Mouse (Mus musculus) cortical plate, adult 2 months (tissue): ENCODE data around the gene Uba52. TPM values are rescaled to one million over a fixed set of nuclear protein-coding genes. Genes with fewer than 3 reads are reported as not detected.

ENCODE experiments used
- H3K27ac ChIP-seq: fragments of 200-500 bp; 2 replicates; pipeline ENCODE4 v1.5.1; 2012; ENCODE audit warnings: low read length, control low read depth, inconsistent platforms; ENCODE audit not compliant: insufficient read depth
- H3K4me1 ChIP-seq: fragments of 200-500 bp; 2 replicates; pipeline ENCODE4 v1.6.1; 2011; ENCODE audit warnings: low read length; ENCODE audit not compliant: control insufficient read depth, insufficient read depth
- H3K4me3 ChIP-seq: fragments of 200-500 bp; 2 replicates; pipeline ENCODE4 v1.5.1; 2011; ENCODE audit warnings: mild to moderate bottlenecking, low read length, control low read depth; ENCODE audit not compliant: insufficient read depth
- CTCF ChIP-seq: fragments of 200-500 bp; IDR thresholded peaks from 2 replicates; pipeline ENCODE4 v1.5.1; 2011; ENCODE audit warnings: mild to moderate bottlenecking, control low read depth, low read length; ENCODE audit not compliant: insufficient read depth; ENCODE audit errors: extremely low read depth
- POLR2A ChIP-seq: fragments of 200-500 bp; IDR thresholded peaks from 2 replicates; pipeline ENCODE4 v1.6.1; 2011; ENCODE audit warnings: mild to moderate bottlenecking, low read length, control low read depth; ENCODE audit not compliant: insufficient read depth; ENCODE audit errors: extremely low read depth
- polyA plus RNA-seq: library from polyadenylated mRNA; depleted of rRNA; stranded (reverse); fragments of >200 nt; gene quantifications from 2 replicates; pipeline ENCODE4 v1.2.3, GENCODE M21; 2012

Gene Uba52
- polyA plus RNA-seq, 1 experiment, result 851 TPM

- TF ChIP-seq CTCF (no peak), POLR2A (no peak)
- peaks cover 18% of the 10 kb centered on the region for H3K4me1 ChIP-seq
- H3K27ac ChIP-seq, result no peak overlapping the region
- no peak overlapping the region for H3K4me3 ChIP-seq
Observed at GRCm38 (mm10) chr8:70547762-70548161, 37.2 kb upstream of the Uba52 start.

GRCm38 (mm10) chr8:70546412-70546811, 35.8 kb upstream of the Uba52 start:
- peaks cover 12% of the 10 kb centered on the region; the same call in 1 of the 2 replicates for H3K4me1 ChIP-seq
- TF ChIP-seq POLR2A (no peak), CTCF (no peak)
- no peak overlapping the region for H3K4me3 ChIP-seq
- no peak overlapping the region for H3K27ac ChIP-seq

GRCm38 (mm10) chr8:70544200-70544687, 33.6 kb upstream of the Uba52 start:
- no peak overlapping the region for H3K4me3 ChIP-seq
- TF ChIP-seq CTCF (peak; percentile 45; the same call in 1 of the 2 replicates), POLR2A (no peak)
- no peak overlapping the region for H3K27ac ChIP-seq
- H3K4me1 ChIP-seq, result peaks cover 8% of the 10 kb centered on the region; the same call in 1 of the 2 replicates

DNA sequence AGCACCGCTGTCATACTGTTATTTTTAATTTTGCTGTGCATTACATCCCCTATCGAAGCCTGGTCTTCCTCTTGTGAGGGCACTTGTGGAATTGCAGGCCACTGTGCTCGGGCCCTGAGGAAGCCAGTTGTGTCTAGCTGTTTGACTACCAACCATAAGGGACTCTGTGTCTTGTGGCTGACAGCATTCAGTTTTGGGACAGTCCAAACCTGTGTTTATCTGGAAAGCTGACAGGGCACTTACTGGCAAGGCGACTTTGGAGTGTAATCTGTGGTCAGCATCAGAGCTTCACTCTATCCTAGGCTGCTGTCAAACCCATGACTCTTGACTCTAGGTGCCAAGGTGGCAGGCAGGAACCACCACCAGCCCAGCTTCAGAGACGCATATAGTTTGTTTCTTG, 30.5 kb upstream of the Uba52 start:
- TF ChIP-seq CTCF (no peak), POLR2A (no peak)
- peaks cover 8% of the 10 kb centered on the region; the same call in 1 of the 2 replicates for H3K4me1 ChIP-seq
- H3K4me3 ChIP-seq, result peak overlapping the region; percentile 43; the same call in 1 of the 2 replicates
- no peak overlapping the region for H3K27ac ChIP-seq

- TF ChIP-seq CTCF (no peak), POLR2A (no peak)
- Histone ChIP-seq H3K4me1 (peaks cover 8% of the 10 kb centered on the region; the same call in 1 of the 2 replicates), H3K27ac (no peak overlapping the region), H3K4me3 (peak overlapping the region; percentile 43)
Observed at GRCm38 (mm10) chr8:70540507-70541071, 30.0 kb upstream of the Uba52 start.

GRCm38 (mm10) chr8:70540013-70540506, 29.5 kb upstream of the Uba52 start:
- Histone ChIP-seq H3K27ac (0 out of 2 replicates have a peak overlapping the region, but pooled peaks have one; percentile 16), H3K4me1 (peaks cover 6% of the 10 kb centered on the region; the same call in 1 of the 2 replicates), H3K4me3 (peak overlapping the region; percentile 43)
- TF ChIP-seq POLR2A (no peak), CTCF (no peak)

GRCm38 (mm10) chr8:70539077-70539813, 28.6 kb upstream of the Uba52 start, which contains the start of gene Ell:
Gene Ell (plus strand): TSS chr8:70539457.
- Histone ChIP-seq H3K4me1 (peaks cover 3% of the 10 kb centered on the region; the same call in 1 of the 2 replicates), H3K27ac (peak within 1 kb of the TSS; percentile 58), H3K4me3 (peak within 1 kb of the TSS; percentile 43)
- no peak for TF ChIP-seq CTCF
- peak; percentile 74 for TF ChIP-seq POLR2A

- peaks cover 3% of the 10 kb centered on the region; the same call in 1 of the 2 replicates for H3K4me1 ChIP-seq
- TF ChIP-seq POLR2A (no peak), CTCF (no peak)
- H3K4me3 ChIP-seq, result peak overlapping the region; percentile 43
- H3K27ac ChIP-seq, result peak overlapping the region; percentile 58
Observed at GRCm38 (mm10) chr8:70538633-70539076, 28.1 kb upstream of the Uba52 start.

DNA sequence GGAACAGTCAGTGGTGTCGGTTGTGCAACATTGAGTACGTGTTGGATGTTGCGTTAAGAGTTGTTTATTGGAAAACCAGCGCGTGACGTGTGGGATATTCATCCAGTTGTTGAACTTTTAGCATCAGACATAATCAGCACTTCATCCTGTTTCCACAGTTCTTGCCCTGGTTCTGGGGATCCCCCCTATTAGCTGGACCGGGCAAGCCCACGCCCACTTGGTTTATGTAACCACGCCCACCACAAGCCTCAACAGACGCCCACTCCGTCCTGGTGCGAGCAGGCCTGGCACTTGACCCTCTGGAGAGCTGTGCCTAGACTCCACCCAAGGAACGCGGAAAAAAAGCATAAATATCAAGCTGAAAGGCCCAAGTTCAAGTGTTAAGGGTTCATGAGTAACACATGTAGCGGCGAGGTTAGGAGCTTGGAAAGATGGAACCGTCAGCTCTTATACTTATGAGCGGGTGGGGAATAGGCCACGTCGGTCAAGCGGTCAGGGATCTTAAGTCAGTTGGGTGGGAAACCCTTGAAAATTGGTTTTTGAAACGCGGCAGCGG, 27.5 kb upstream of the Uba52 start:
- H3K27ac ChIP-seq, result no peak overlapping the region
- peak overlapping the region; percentile 43 for H3K4me3 ChIP-seq
- TF ChIP-seq CTCF, result no peak
- no peak for TF ChIP-seq POLR2A
- peaks cover 3% of the 10 kb centered on the region; the same call in 1 of the 2 replicates for H3K4me1 ChIP-seq
